Mouse (Mus musculus) heart, postnatal 10 days (tissue): Measurements from ENCODE around the gene Vegfd. TPM values are rescaled to one million over a fixed set of nuclear protein-coding genes. Genes with fewer than 3 reads are reported as not detected.
A peak's percentile ranks its signal among the peaks of the same experiment; 100 is the strongest.

Source experiments
- DNase-seq, 2 experiments: peaks; one replicate each; pipeline ENCODE4 v3.0.0; 2021
- intact Hi-C: fragments of 180-260 bp; cut with DNase I; formaldehyde crosslinking; loops from one replicate; pipeline ENCODE4 v1.15.1; 2025
- total RNA-seq, 2 experiments: library from RNA; stranded (reverse); gene quantifications; 2 replicates each; pipeline ENCODE4 v1.2.3; 2021

Vegfd gene
- total RNA-seq, 2 experiments from 2014 or later: 3.3 to 3.5 TPM

DNA sequence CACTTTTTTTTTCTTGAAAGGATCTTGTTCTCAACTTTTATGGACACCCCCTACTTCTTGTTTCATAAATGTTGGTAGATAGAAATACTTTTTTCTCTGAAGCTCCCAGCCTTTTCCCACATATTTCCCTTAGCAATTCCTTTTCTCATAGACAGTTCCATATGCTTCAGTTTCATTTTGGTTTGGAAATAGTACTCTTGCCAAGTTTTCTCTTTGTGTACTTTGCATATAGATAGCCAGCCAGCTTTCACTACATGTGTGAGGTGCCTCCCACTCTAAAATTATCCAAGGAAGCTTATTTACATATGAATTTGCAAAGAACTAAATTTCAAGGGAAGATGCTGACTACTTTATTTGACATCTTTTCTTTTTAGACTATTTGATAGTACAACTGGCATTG is 44.8 kb downstream of the Vegfd start:
- no peak for DNase-seq
- intact Hi-C loops: no loop called here

DNA sequence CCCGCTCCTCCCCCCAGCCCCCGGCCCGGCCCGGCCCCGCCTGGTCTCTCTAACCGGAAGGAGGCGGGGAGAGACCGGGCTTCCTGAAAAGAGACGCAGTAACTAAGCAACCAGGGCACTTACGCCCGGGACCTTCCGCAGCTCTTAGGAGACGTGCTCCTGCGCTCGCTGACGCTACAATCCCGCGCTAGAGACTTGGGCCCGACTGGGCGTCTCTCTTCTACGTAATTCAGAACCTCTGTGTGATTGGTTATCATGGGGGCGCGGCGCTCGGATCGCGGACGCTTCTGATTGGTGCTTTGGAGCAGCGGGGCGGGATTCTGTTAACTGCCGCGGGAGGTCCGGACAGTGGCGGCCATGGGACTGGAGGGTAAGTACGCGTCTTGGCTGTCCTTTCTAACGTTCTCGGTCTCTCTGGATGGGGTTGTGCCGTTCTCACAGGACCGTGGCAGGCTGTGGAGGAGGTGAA is 46.3 kb downstream of the Vegfd start, which contains the start of gene Piga:
Gene Piga, plus strand, starts transcription at position 317 of the 469 bp plus-strand sequence.
- DNase-seq: peak; percentile 92 to 95
- intact Hi-C loops: no loop called here

DNA sequence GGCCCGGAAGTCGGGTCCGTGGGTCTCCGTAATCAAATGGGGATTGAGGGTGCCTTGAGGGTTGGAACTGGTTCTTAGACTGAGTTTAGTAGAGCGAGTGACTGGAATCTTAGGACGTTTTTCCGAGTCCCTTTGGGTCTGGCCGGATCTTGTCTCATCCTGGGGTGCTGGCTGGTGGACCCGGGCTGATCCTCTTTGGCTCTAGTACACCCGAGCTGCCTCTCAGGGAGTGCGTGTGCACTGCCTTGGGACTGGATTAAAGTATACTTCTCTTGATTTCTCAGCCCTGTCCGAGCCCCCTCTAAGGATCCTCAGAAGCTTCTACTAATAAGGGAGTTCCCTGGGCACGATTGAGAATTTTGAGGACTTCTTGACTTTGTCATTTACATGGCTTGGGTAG is 46.8 kb downstream of the Vegfd start:
- intact Hi-C loops: loop anchor here (10.0 kb wide), 1 partner anchor 345 kb away; the partner anchor contains the start of gene Siah1b
- no peak for DNase-seq

DNA sequence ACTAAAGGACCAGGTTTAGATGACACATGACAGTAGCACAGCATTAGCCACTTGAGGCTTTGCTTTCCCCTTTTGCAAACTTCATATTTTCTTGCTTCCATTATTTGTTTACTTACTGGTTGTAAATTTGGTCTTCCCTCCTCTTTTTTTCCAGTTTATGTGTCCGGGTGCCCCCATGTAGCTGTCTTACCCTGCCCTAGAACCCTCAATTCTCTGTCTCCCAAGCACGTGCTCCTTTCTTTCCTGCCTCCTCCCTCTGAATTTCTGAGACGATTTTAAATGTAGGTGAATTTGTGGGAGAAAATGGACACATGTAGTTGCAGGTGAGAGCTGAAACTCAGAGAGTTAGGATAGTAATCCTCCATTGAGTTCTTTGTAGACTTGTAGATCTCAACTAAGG is 47.3 kb downstream of the Vegfd start:
- intact Hi-C loops: loop anchor here (10.0 kb wide), 1 partner anchor 346 kb away; the partner anchor contains the start of gene Siah1b
- DNase-seq: no peak

DNA sequence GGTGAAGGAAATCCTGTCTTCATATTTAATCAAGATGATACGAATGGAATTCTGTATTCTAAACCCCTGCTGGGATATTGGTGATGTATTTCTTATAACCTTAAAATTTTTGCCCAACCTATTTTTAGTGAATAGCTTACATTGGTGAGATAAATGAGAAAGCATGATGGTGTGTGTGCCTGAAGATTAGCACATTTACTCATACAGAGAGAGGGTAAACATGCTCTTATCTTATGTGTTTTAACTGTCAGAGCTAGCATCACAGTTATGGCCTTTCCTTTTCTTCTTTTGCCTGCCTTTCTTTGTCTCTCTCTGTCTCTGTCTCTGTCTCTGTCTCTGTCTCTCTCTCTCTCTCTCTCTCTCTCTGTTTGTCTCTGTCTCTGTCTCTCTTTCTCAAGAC is 51.6 kb downstream of the Vegfd start:
- no peak for DNase-seq
- intact Hi-C loops: loop anchor here (10.0 kb wide), 1 partner anchor 350 kb away; the partner anchor contains the start of gene Siah1b

DNA sequence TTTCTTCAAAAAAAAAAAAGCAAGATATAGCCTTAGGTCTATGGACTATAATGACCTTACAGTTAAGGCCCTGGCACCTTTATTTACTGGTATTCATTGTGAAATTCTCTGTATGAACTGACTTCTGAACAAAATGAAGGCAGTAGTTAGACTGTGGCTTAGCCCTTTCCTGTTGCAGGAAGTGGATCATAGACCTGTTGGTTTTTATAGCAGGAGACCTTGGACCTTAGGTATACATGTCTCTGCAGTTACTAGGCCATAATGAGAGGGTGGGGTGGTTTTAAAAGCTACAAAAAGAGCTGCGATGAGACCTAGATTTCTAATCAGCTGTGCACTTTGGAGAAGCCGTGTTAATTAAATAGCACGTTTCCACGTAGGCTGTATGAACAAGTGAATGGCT is 54.1 kb downstream of the Vegfd start:
- no peak for DNase-seq
- intact Hi-C loops: loop anchor here (10.0 kb wide), 1 partner anchor 352 kb away; the partner anchor contains the start of gene Siah1b

DNA sequence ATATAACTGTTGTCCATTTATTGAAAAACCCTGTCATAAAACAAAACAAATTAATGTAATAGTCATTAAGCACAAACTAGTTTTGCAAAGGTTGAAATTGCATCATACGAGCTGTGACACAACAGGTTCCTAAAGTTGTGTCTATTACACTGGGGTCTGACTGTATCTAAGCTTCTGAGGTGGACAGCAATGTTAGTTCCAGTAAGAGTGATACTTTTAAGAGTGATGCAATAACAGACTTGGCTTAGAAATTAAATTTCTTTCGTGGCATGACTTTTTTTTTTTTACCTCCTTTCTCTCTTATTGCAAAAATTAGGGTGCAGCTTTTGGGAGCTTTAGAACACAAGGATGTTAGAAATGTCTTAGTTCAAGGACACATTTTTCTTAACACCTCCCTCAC is 55.0 kb downstream of the Vegfd start:
- intact Hi-C loops: loop anchor here (10.0 kb wide), 1 partner anchor 353 kb away; the partner anchor contains the start of gene Siah1b

DNA sequence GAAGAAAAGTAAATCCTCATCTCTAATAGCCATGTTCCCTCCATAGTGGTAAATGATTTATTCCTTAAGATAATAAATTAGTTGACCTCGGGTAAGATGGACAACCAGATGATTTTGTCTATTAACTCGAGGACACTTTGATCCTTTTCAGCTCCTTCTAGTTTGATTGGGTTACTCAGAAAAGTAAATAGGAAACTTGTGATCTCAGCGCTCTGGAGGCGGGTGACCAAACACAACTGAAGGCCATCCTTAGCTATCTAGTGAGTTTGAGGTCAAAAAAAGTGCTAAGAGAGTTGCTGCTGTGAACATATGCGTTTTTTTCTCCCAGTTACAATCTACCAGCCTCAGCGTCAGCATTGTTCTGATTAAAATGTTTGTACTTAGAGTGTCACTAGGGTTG is 57.4 kb downstream of the Vegfd start:
- DNase-seq: no peak
- intact Hi-C loops: no loop called here

More for the DNA sequence above, 55.0 kb downstream of the Vegfd start:
- DNase-seq: no peak

DNA sequence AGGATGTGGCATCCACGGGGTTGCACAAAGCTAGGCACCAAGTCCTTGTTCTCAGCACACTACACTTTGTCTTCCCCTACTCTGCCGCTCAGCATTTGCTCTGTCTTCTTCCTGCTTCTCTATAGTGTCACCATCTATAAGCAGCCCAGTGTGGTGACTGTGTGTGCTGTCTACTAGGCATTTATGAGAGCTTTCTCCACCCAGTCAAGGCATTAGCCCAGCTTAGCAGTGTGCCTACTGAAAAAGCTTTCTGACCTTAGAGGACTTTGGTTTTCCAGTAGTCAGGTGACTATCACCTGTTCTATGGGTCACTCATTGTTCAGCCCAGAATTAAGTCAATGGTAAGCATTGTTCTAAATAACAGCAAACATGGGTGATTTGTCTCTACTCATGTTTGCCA is 58.0 kb downstream of the Vegfd start:
- no peak for DNase-seq
- intact Hi-C loops: no loop called here

DNA sequence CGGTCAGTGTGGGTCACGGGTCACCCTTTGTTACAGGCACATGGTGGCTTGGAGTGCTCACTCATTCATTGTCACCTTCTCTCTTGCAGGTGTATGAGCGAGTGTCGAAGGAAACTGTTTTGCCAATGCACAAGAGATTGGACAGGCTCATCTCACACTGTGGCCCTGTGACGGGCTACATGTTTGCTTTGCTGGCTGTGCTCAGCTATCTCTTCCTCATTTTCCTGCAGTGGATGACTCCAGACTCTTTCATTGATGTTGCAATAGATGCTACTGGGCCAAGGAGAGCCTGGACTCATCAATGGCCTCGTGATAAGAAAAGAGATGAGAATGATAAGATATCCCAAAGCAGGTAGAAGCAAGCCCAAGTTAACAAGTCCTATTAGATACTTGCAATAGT is 58.4 kb downstream of the Vegfd start:
- intact Hi-C loops: no loop called here

DNA sequence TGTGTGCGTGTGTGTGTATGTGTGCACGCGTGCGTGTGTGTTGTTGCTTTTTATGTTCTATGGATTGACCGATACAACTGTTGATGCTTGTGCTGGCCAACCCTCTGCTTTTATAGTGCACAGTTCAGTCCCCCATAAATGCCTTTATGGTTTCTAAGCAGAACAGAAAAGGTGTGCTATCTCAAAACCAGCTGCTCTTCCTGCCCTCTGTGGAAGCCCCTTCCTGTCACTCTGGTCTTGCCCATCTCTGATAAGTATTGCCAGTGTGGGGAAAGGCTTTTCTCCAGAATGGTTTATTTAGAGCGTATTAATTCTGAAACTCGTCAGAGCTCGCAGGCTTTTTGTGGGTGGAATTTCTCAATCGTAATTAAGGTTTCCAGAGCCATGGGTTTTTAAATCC is 59.5 kb downstream of the Vegfd start:
- intact Hi-C loops: no loop called here
- no peak for DNase-seq

More for the DNA sequence above, 58.4 kb downstream of the Vegfd start:
- DNase-seq: no peak

DNA sequence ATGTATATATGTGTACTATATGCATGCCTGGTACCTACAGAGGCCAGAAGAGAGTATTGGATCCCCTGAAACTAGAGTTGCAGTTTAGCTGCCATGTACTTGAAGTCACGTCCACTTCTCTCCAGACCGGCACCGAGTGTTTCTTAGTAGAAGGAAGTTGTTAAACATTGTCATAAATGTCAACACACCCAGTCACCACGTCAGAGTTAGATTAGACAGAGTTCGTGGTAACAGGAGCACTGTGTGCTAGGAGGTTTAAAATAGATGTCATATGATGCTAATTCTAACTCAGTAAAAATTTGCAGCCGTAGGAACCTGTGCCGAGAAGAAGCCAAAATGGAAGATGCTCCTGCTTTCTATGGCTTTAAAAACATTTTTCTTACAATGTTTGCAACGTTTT is 63.5 kb downstream of the Vegfd start, which contains the start of gene Asb11:
Gene Asb11, plus strand, starts transcription at position 286 of the 400 bp plus-strand sequence.
- DNase-seq: no peak
- intact Hi-C loops: no loop called here

DNA sequence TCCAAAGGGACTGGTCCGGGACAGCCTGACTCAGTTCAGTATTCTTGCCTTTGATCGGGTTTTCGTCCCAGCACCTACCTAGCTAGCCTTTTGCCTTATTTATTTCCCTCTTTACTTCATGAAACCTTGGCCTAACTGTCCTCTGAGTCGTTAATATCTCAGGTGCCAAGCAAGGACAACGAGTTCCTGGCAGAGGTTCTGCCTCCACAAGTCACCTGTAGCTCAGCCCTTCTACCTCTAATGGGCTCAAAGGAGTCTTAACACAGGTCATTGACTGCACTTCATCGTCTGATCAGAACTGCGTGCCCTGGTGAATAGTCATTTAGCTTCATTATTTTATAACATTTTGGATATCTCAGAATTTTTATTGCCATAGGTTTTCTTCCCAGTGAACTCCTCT is 66.3 kb downstream of the Vegfd start:
- no peak for DNase-seq
- intact Hi-C loops: no loop called here

DNA sequence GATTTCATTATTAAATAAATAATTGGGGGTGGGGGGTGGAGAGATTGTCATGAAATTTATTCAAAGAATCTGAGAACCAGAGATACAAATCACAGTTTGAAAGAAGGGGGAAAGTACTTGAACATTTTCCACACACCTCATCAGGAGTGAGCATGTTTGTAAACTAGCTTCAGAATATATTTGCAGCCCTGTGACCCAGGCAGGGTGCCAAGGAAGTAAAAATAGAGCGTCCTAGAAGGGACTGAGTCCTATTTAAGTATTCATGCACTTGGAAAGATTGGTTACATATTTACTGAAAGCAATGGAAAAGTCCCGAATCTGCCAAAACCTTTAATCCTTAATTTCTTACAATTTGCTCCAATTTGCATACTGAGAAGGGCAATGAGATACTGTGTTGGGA is 67.0 kb downstream of the Vegfd start:
- peak; percentile 77 to 78 for DNase-seq
- intact Hi-C loops: no loop called here

DNA sequence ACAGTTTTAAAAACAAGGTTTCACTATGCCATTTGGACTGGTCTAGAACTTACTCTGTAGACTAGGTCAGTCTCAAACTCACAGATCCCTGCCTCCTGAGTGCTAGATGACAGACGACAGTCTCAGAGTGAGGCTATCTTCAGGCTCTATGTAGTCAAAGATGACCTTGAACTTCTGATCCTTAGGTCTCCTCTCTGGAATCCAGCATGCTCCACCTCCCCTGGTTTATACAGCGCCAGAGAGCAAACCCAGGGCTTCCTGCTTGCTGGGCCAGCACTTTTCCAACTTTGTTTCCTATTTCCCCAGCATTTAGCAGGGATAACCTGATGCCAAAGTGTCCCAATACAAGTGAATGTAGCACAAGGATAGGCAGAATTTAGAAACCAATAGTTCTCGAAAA is 67.5 kb downstream of the Vegfd start:
- intact Hi-C loops: no loop called here

DNA sequence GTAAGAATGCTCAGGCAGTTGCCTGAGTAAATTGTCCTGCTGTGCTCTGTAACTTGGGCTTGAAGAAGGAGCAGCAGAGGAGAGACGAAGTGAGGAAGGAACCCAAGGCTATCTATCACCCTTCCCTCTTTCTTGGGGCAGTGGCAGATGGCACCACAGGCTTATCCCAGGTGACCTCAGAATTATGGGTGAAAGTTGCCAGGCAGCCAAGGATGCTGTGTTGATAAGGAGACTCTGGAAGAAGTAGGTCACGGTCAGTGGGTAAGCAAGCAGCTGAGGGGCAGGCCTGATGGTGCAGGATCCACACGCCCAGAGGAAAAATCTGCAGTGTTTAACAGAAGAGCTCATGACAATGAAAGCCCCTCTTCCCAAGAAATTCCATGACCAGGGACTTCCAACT is 68.1 kb downstream of the Vegfd start:
- intact Hi-C loops: no loop called here
- no peak for DNase-seq

More for the DNA sequence above, 67.5 kb downstream of the Vegfd start:
- DNase-seq: no peak

DNA sequence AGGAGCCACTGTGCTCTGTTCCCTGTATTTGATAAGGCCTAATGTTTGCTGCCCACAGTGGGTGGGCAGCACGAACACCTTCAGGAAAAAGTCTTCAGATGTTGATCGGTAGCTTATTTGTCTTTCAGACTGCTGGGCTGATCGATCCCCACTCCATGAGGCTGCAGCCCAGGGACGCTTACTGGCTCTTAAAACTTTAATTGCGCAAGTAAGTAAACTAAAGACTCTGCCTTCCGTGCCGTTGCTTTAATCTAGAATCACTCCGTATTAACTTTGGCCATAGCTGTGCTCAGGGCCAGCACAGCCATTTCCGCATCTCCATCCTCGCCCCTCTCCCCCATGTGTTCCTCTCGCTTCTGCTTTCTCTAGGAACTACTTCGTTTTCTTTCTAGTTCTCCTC is 72.4 kb downstream of the Vegfd start:
- intact Hi-C loops: no loop called here
- no peak for DNase-seq

DNA sequence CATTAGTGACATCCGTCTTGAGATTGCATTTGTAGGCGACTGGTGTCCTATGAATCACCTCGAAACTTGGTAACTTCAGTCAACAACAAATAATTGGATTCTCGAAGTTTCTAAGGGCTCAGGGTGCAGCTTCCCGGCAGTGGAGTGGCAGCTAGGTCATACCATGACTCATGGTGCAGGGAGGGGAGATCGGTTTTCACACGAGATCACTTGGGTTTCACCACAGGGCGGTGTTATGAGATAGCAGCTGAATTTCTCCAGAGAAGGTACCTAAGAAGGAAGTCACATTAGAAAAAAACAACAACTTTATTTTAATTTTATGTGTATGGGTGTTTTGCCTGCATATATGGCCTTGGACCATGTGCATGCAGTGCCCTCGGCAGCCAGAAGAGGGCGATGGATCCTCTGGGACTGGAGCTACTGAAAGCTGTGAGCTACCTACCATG is 73.0 kb downstream of the Vegfd start:
- intact Hi-C loops: no loop called here

DNA sequence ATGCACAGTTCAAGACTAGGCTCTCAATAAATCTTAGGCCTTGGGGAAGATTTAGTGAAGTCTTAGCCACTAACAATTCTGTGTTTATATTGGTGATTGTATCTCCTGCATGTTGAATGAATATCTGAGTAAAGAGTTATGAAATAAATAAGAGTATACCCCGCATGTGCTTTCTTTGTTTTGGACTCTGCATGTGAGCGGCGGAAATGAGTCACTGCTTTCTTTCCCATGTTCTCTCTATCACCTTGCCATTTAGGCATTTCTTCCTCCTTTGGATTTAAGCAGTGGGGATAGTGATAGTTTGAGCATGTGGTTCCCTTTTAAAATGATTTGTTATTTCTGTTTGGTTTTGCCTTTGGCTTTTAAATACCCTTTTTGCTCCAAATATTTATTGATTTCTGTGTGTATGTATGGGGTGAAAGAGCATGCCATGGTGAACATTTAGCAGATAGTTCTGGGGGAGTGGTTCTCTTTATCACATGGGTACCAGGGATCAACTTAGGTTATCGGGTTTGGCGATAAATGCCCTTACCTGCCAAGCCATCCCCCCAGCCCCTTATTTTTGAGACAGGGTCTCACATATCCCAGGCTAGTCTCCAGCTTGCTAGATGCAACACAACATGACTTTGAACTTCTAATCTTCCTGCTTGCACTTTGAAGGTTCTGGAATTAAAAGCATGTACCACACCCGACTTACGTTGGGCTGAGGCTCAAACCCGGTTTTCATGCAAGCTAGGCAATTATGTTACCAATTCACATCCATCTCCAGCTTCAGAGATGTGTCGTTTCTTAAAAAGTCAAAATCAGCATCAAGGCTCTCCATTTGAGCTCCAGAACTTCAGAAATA is 73.9 kb downstream of the Vegfd start:
- intact Hi-C loops: no loop called here
- no peak for DNase-seq

More for the DNA sequence above, 73.0 kb downstream of the Vegfd start:
- no peak for DNase-seq

DNA sequence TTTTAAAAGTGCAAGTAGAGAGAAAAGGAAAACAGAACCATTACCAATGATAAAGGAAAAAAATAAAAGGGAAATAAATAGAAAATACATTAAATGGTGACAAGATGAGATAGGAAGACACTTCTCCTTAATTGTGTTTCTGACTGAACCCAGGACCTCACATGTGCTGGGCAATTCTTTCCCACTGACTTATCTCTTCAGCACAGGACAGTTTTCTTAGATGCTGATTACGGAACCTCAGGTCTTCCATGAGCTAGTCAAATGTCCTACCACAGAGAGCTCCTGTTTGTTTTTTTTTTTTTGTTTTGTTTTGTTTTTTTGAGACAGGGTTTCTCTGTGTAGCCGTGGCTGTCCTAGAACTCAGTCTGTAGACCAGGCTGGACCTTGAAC is 74.5 kb downstream of the Vegfd start:
- DNase-seq: no peak
- intact Hi-C loops: no loop called here

DNA sequence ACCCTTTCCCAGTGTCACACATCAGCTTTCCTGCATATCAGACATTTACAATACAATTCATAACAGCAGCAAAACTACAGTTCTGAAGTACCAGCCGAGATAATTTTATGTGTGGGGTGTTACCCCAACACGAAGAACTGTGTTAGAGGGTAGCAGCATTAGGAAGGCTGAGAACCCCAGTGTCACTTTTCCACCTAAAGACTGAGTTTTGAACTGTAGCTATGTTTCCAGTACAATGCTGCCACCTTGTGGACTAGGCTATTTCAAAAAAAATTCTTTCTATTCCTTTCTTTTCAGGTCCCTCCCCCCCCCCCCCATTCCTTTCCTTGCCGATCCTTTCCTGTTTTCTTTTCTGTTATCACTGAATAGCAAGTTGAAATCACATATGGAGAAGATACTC is 76.0 kb downstream of the Vegfd start:
- DNase-seq: peak; percentile 27 to 64
- intact Hi-C loops: loop anchor here (1.0 kb wide), 1 partner anchor 265 kb away; no protein-coding TSS in a partner anchor
